Mouse (Mus musculus) embryonic facial prominence, embryonic 15.5 days (tissue): ENCODE data around the gene Ube2z. TPM values are rescaled to one million over a fixed set of nuclear protein-coding genes. Genes with fewer than 3 reads are reported as not detected.
"Not testable (repeated sequence)": the region's sequence is repeated elsewhere in the genome, so short reads cannot be mapped to it uniquely, and the experiment has no call there.

Experiments used
- ATAC-seq: fragments of 200-750 bp; cut with Nextera tagmentation; 2 replicates; pipeline ENCODE4 v1.8.0; 2017; ENCODE audit warnings: low read depth, moderate TSS enrichment; ENCODE audit not compliant: insufficient number of reproducible peaks, low FRiP score, low TSS enrichment
- H3K27ac ChIP-seq: fragments of 300-500 bp; sonication (generic); replicated peaks from 2 replicates; pipeline ENCODE4 v1.5.1; 2015; ENCODE audit warnings: mild to moderate bottlenecking, inconsistent platforms
- H3K27me3 ChIP-seq: fragments of 300-500 bp; sonication (generic); 2 replicates; pipeline ENCODE4 v1.6.1; 2015; ENCODE audit warnings: inconsistent platforms
- H3K36me3 ChIP-seq: fragments of 300-500 bp; sonication (generic); 2 replicates; pipeline ENCODE4 v1.6.1; 2015; ENCODE audit warnings: mild to moderate bottlenecking, inconsistent platforms
- H3K4me1 ChIP-seq: fragments of 300-500 bp; sonication (generic); 2 replicates; pipeline ENCODE4 v1.6.1; 2015; ENCODE audit warnings: inconsistent platforms
- H3K4me2 ChIP-seq: fragments of 300-500 bp; sonication (generic); replicated peaks from 2 replicates; pipeline ENCODE4 v1.6.1; 2015; ENCODE audit warnings: mild to moderate bottlenecking, inconsistent platforms
- H3K4me3 ChIP-seq: fragments of 300-500 bp; sonication (generic); replicated peaks from 2 replicates; pipeline ENCODE4 v1.5.1; 2015; ENCODE audit warnings: mild to moderate bottlenecking, inconsistent platforms
- H3K9ac ChIP-seq: fragments of 300-500 bp; sonication (generic); 2 replicates; pipeline ENCODE4 v1.6.1; 2015; ENCODE audit warnings: inconsistent platforms
- H3K9me3 ChIP-seq: fragments of 300-500 bp; sonication (generic); replicated peaks from 2 replicates; pipeline ENCODE4 v1.6.1; 2016; ENCODE audit warnings: inconsistent platforms
- WGBS: fragments of 180-500 bp; shearing (Covaris S2); methylation state at CpG from one replicate; pipeline ENCODE4 v1.1.7; 2015; 5-methylcytosine and 5-hydroxymethylcytosine counted together
- polyA plus RNA-seq: library from polyadenylated mRNA; unstranded; fragments of >200 nt; fragmentation: Nextera tagmentation; extraction: Ambion mirVana; gene quantifications from 2 replicates; pipeline ENCODE4 v1.2.1, GENCODE M21; 2015

The Ube2z gene
- polyA plus RNA-seq: 46.3 and 47.1 TPM in 2 replicates

GRCm38 (mm10) chr11:96065215-96065911 lies at the start of gene Ube2z:
Gene Ube2z (minus strand): TSS chr11:96065388.
- peaks cover 28% of the 10 kb centered on the region for H3K4me1 ChIP-seq
- ATAC-seq: peak; percentile 97
- peaks cover 12% of the 10 kb centered on the region for H3K36me3 ChIP-seq
- H3K27ac ChIP-seq: peak within 1 kb of the TSS; percentile 85
- H3K4me2 ChIP-seq: peak within 1 kb of the TSS; percentile 80
- H3K27me3 ChIP-seq: no peaks in the 10 kb centered on the region
- no peaks in the 10 kb centered on the region for H3K9me3 ChIP-seq
- peak within 1 kb of the TSS; percentile 95 for H3K9ac ChIP-seq
- 5% methylated on average over 50 of the region's 50 CpGs for WGBS
- H3K4me3 ChIP-seq: peak within 1 kb of the TSS; percentile 94

GRCm38 (mm10) chr11:96114077-96114476 lies 48.9 kb upstream of the Ube2z start:
- Histone ChIP-seq H3K4me3 (no peak overlapping the region), H3K9me3 (no peaks in the 10 kb centered on the region), H3K4me1 (no peaks in the 10 kb centered on the region), H3K27ac (no peak overlapping the region), H3K4me2 (no peak overlapping the region), H3K9ac (no peak overlapping the region), H3K36me3 (no peaks in the 10 kb centered on the region), H3K27me3 (no peaks in the 10 kb centered on the region)
- 59% methylated on average over 2 of the region's 2 CpGs for WGBS
- no peak for ATAC-seq

GRCm38 (mm10) chr11:96111751-96112150 lies 46.6 kb upstream of the Ube2z start, which contains the start of gene Calcoco2:
Gene Calcoco2 (minus strand): TSS chr11:96111964.
- no peaks in the 10 kb centered on the region for H3K4me1 ChIP-seq
- H3K4me3 ChIP-seq: no peak within 1 kb of the TSS
- no peak within 1 kb of the TSS for H3K27ac ChIP-seq
- ATAC-seq: no peak
- H3K9me3 ChIP-seq: no peaks in the 10 kb centered on the region
- 37% methylated on average over 14 of the region's 14 CpGs for WGBS
- no peaks in the 10 kb centered on the region for H3K27me3 ChIP-seq
- no peaks in the 10 kb centered on the region for H3K36me3 ChIP-seq
- no peak within 1 kb of the TSS for H3K9ac ChIP-seq
- H3K4me2 ChIP-seq: no peak within 1 kb of the TSS

- H3K4me1 ChIP-seq, ATAC-seq, H3K4me2 ChIP-seq, H3K9me3 ChIP-seq, H3K27ac ChIP-seq, H3K36me3 ChIP-seq, H3K27me3 ChIP-seq, H3K9ac ChIP-seq, H3K4me3 ChIP-seq: not testable (repeated sequence)
- 57% methylated on average over 2 of the region's 2 CpGs for WGBS
Measured at GRCm38 (mm10) chr11:96110950-96111349, 45.8 kb upstream of the Ube2z start.

- Histone ChIP-seq H3K9ac (no peak overlapping the region), H3K27me3 (no peaks in the 10 kb centered on the region), H3K9me3 (no peaks in the 10 kb centered on the region), H3K4me2 (no peak overlapping the region), H3K4me3 (no peak overlapping the region), H3K36me3 (no peaks in the 10 kb centered on the region), H3K4me1 (no peaks in the 10 kb centered on the region), H3K27ac (no peak overlapping the region)
- 44% methylated on average over 1 of the region's 1 CpGs for WGBS
- ATAC-seq: no peak
Measured at GRCm38 (mm10) chr11:96108376-96108775, 43.2 kb upstream of the Ube2z start.

GRCm38 (mm10) chr11:96093361-96093760 lies 28.2 kb upstream of the Ube2z start:
- Histone ChIP-seq H3K36me3 (no peaks in the 10 kb centered on the region), H3K4me1 (no peaks in the 10 kb centered on the region), H3K4me2 (no peak overlapping the region), H3K27ac (0 out of 2 replicates have a peak overlapping the region, but pooled peaks have one; percentile 22), H3K9me3 (no peaks in the 10 kb centered on the region), H3K9ac (no peak overlapping the region), H3K27me3 (peaks cover 5% of the 10 kb centered on the region; the same call in 1 of the 2 replicates), H3K4me3 (no peak overlapping the region)
- 14% methylated on average over 3 of the region's 3 CpGs for WGBS
- ATAC-seq: no peak

GRCm38 (mm10) chr11:96092674-96093291 lies 27.6 kb upstream of the Ube2z start:
- Histone ChIP-seq H3K4me3 (no peak overlapping the region), H3K9ac (no peak overlapping the region), H3K36me3 (no peaks in the 10 kb centered on the region), H3K4me1 (no peaks in the 10 kb centered on the region), H3K4me2 (no peak overlapping the region), H3K27ac (0 out of 2 replicates have a peak overlapping the region, but pooled peaks have one; percentile 22), H3K27me3 (peaks cover 5% of the 10 kb centered on the region; the same call in 1 of the 2 replicates), H3K9me3 (no peaks in the 10 kb centered on the region)
- WGBS: 32% methylated on average over 7 of the region's 7 CpGs
- ATAC-seq: no peak

GRCm38 (mm10) chr11:96091073-96091472 lies 25.9 kb upstream of the Ube2z start:
- no peak overlapping the region for H3K27ac ChIP-seq

GRCm38 (mm10) chr11:96087981-96088380 lies 22.8 kb upstream of the Ube2z start:
- no peaks in the 10 kb centered on the region for H3K9me3 ChIP-seq
- H3K9ac ChIP-seq: no peak overlapping the region
- H3K27me3 ChIP-seq: peaks cover 3% of the 10 kb centered on the region; the same call in 1 of the 2 replicates
- WGBS: 87% methylated on average over 6 of the region's 6 CpGs
- no peak for ATAC-seq
- H3K36me3 ChIP-seq: no peaks in the 10 kb centered on the region
- no peak overlapping the region for H3K27ac ChIP-seq
- no peak overlapping the region for H3K4me3 ChIP-seq
- H3K4me2 ChIP-seq: no peak overlapping the region
- H3K4me1 ChIP-seq: no peaks in the 10 kb centered on the region

More at GRCm38 (mm10) chr11:96091073-96091472, 25.9 kb upstream of the Ube2z start:
- no peak overlapping the region for H3K4me2 ChIP-seq
- no peaks in the 10 kb centered on the region for H3K36me3 ChIP-seq
- H3K9ac ChIP-seq: no peak overlapping the region
- no peaks in the 10 kb centered on the region for H3K9me3 ChIP-seq
- no peak for ATAC-seq
- H3K4me1 ChIP-seq: no peaks in the 10 kb centered on the region
- no peak overlapping the region for H3K4me3 ChIP-seq
- 53% methylated on average over 2 of the region's 2 CpGs for WGBS
- peaks cover 5% of the 10 kb centered on the region; the same call in 1 of the 2 replicates for H3K27me3 ChIP-seq

- Histone ChIP-seq H3K4me2 (no peak overlapping the region), H3K9me3 (no peaks in the 10 kb centered on the region), H3K9ac (no peak overlapping the region), H3K27me3 (no peaks in the 10 kb centered on the region), H3K36me3 (no peaks in the 10 kb centered on the region), H3K4me1 (no peaks in the 10 kb centered on the region), H3K27ac (no peak overlapping the region), H3K4me3 (no peak overlapping the region)
- ATAC-seq: no peak
- WGBS: 69% methylated on average over 3 of the region's 3 CpGs
Measured at GRCm38 (mm10) chr11:96082682-96083081, 17.5 kb upstream of the Ube2z start.

GRCm38 (mm10) chr11:96080736-96081135 lies 15.5 kb upstream of the Ube2z start:
- Histone ChIP-seq H3K36me3 (no peaks in the 10 kb centered on the region), H3K4me3 (no peak overlapping the region), H3K27me3 (no peaks in the 10 kb centered on the region), H3K4me1 (no peaks in the 10 kb centered on the region), H3K4me2 (no peak overlapping the region), H3K9me3 (no peaks in the 10 kb centered on the region), H3K9ac (no peak overlapping the region), H3K27ac (no peak overlapping the region)
- 71% methylated on average over 5 of the region's 5 CpGs for WGBS
- no peak for ATAC-seq
